Mouse (Mus musculus) hindbrain, postnatal 0 days (tissue): Measurements from ENCODE around the gene Ccnd3. TPM values are rescaled to one million over a fixed set of nuclear protein-coding genes. Genes with fewer than 3 reads are reported as not detected.

Experiments used
- ATAC-seq: fragments of 200-750 bp; cut with Nextera tagmentation; 2 replicates; pipeline ENCODE4 v1.8.0; 2017; ENCODE audit warnings: mild to moderate bottlenecking, moderate TSS enrichment, moderate library complexity
- DNase-seq: peaks from one replicate; pipeline ENCODE4 v3.0.0-alpha.2; 2015; ENCODE audit warnings: low spot score
- H3K27ac ChIP-seq: fragments of 300-500 bp; sonication (generic); 2 replicates; pipeline ENCODE4 v1.5.1; 2014; ENCODE audit warnings: mild to moderate bottlenecking
- H3K27me3 ChIP-seq: fragments of 300-500 bp; sonication (generic); 2 replicates; pipeline ENCODE4 v1.6.1; 2014; ENCODE audit warnings: low read length, mixed read lengths; ENCODE audit not compliant: insufficient read depth
- H3K36me3 ChIP-seq: fragments of 300-500 bp; sonication (generic); 2 replicates; pipeline ENCODE4 v1.6.1; 2014; ENCODE audit warnings: low read length, mixed read lengths; ENCODE audit not compliant: insufficient read depth
- H3K4me1 ChIP-seq: fragments of 300-500 bp; sonication (generic); 2 replicates; pipeline ENCODE4 v1.6.1; 2014; ENCODE audit warnings: antibody characterized with exemption, low read length, mixed read lengths; ENCODE audit not compliant: insufficient read depth
- H3K4me2 ChIP-seq: fragments of 300-500 bp; sonication (generic); 2 replicates; pipeline ENCODE4 v1.6.1; 2014; ENCODE audit warnings: low read depth, mild to moderate bottlenecking, low read length, moderate library complexity, mixed read lengths
- H3K4me3 ChIP-seq: fragments of 300-500 bp; sonication (generic); 2 replicates; pipeline ENCODE4 v1.5.1; 2014; ENCODE audit warnings: low read length
- H3K9ac ChIP-seq: fragments of 300-500 bp; sonication (generic); replicated peaks from 2 replicates; pipeline ENCODE4 v1.6.1; 2014; ENCODE audit warnings: mild to moderate bottlenecking, low read length, moderate library complexity, mixed read lengths
- H3K9me3 ChIP-seq: fragments of 300-500 bp; sonication (generic); 2 replicates; pipeline ENCODE4 v1.6.1; 2016; ENCODE audit warnings: low read length, mixed read lengths
- CTCF ChIP-seq: IDR thresholded peaks from 2 replicates; pipeline ENCODE4 v1.5.1; 2016; ENCODE audit warnings: antibody characterized with exemption, control low read depth, low read depth
- WGBS: fragments of 180-500 bp; shearing (Covaris S2); extraction: QIAGEN DNeasy Blood & Tissue Kit; methylation state at CpG from one replicate; pipeline ENCODE4 v1.1.7; 2014; 5-methylcytosine and 5-hydroxymethylcytosine counted together
- polyA plus RNA-seq: library from polyadenylated mRNA; unstranded; fragments of >200 nt; fragmentation: Nextera tagmentation; extraction: Ambion mirVana; gene quantifications from 2 replicates; pipeline ENCODE4 v1.2.1, GENCODE M21; 2015
- total RNA-seq: library from RNA; depleted of rRNA; stranded (reverse); fragments of >200 nt; gene quantifications from 2 replicates; pipeline ENCODE4 v1.2.3, GENCODE M21; 2014

Gene Ccnd3
- total and polyA plus RNA-seq, 2 experiments from 2014 or later = 63.4 to 71.5 TPM

DNA sequence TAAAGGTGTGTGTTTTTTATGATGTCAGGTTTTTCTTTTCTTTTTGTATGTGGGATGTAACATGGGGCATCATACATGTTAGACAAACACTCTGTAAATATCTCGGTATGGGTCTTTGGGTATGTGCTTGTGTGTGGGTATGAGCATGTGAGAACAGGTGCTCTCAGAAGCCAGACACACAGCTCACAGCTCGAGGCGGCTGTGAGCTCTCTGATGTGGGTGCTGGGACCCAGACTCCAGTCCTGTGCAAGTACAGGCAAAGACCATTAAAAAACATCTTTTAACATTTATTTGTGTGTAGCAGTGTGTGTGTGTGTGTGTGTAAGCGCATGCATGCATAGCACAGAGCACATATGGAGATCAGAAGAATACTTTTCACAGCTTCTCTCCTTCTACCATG lies 34.3 kb downstream of the Ccnd3 start:
- 93% methylated on average over 4 of the region's 4 CpGs for WGBS
- no peaks in the 10 kb centered on the region for H3K9me3 ChIP-seq
- H3K27ac ChIP-seq = no peak overlapping the region
- DNase-seq (no peak), ATAC-seq (no peak)
- H3K27me3 ChIP-seq = no peaks in the 10 kb centered on the region
- no peaks in the 10 kb centered on the region for H3K36me3 ChIP-seq
- no peak for TF ChIP-seq CTCF
- H3K4me1 ChIP-seq = no peaks in the 10 kb centered on the region
- no peak overlapping the region for H3K9ac ChIP-seq
- no peak overlapping the region for H3K4me2 ChIP-seq
- no peak overlapping the region for H3K4me3 ChIP-seq

- Histone ChIP-seq H3K9me3 (no peaks in the 10 kb centered on the region), H3K9ac (no peak overlapping the region), H3K27ac (no peak overlapping the region), H3K4me1 (no peaks in the 10 kb centered on the region), H3K4me3 (no peak overlapping the region), H3K4me2 (no peak overlapping the region), H3K36me3 (no peaks in the 10 kb centered on the region), H3K27me3 (no peaks in the 10 kb centered on the region)
- ATAC-seq (no peak), DNase-seq (no peak)
- TF ChIP-seq CTCF = no peak
- WGBS = 67% methylated on average over 5 of the region's 5 CpGs
These were observed 37.2 kb downstream of the Ccnd3 start for GRCm38 (mm10) chr17:47542061-47542460.

DNA sequence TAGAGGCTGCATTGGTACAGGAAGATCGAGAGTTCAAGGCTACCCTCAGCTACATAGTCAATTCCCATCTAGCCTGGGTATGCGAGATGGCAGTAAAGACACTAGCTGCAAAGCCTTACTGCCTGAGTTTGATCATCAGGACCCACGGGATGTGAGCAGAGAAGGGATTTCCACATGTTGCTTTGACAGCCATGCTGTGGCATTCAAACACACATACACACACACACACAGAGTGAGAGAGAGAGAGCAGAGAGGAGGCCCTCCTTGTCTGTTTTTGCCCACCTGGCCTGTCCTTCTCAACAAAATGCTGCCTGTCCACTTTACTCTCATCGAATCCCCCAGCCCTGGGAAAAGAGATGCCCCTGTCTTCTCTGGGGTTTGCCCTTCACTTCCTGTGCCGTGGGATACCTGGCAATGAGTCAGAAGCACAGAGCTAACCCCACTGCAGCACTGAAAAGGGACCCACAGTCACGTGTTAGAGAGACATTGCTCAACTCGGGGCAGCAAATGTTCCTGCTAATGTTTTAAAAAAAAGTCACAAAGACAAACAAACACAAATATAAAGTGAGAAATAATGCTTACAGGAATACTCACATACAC lies 38.3 kb downstream of the Ccnd3 start:
- Histone ChIP-seq H3K4me2 (no peak overlapping the region), H3K9ac (no peak overlapping the region), H3K36me3 (no peaks in the 10 kb centered on the region), H3K27me3 (no peaks in the 10 kb centered on the region), H3K27ac (no peak overlapping the region), H3K4me1 (no peaks in the 10 kb centered on the region), H3K4me3 (no peak overlapping the region), H3K9me3 (no peaks in the 10 kb centered on the region)
- ATAC-seq = no peak
- WGBS = 66% methylated on average over 7 of the region's 7 CpGs
- no peak for TF ChIP-seq CTCF
- DNase-seq = no peak

GRCm38 (mm10) chr17:47545154-47545553 lies 40.3 kb downstream of the Ccnd3 start:
- no peaks in the 10 kb centered on the region for H3K27me3 ChIP-seq
- H3K9me3 ChIP-seq = no peaks in the 10 kb centered on the region
- no peak overlapping the region for H3K9ac ChIP-seq
- no peak overlapping the region for H3K27ac ChIP-seq
- no peak overlapping the region for H3K4me2 ChIP-seq
- DNase-seq = no peak
- no peaks in the 10 kb centered on the region for H3K36me3 ChIP-seq
- TF ChIP-seq CTCF = no peak
- WGBS = 85% methylated on average over 12 of the region's 12 CpGs
- no peak overlapping the region for H3K4me3 ChIP-seq
- no peaks in the 10 kb centered on the region for H3K4me1 ChIP-seq
- ATAC-seq = no peak

GRCm38 (mm10) chr17:47545861-47546331 lies 41.0 kb downstream of the Ccnd3 start:
- Histone ChIP-seq H3K27me3 (no peaks in the 10 kb centered on the region), H3K9me3 (no peaks in the 10 kb centered on the region), H3K4me2 (peak overlapping the region; percentile 36), H3K27ac (peak overlapping the region; percentile 41; the same call in 1 of the 2 replicates), H3K9ac (no peak overlapping the region), H3K36me3 (no peaks in the 10 kb centered on the region), H3K4me1 (no peaks in the 10 kb centered on the region), H3K4me3 (no peak overlapping the region)
- WGBS = 60% methylated on average over 17 of the region's 17 CpGs
- no peak for TF ChIP-seq CTCF
- peak; percentile 78 for ATAC-seq
- peak; percentile 61 for DNase-seq

DNA sequence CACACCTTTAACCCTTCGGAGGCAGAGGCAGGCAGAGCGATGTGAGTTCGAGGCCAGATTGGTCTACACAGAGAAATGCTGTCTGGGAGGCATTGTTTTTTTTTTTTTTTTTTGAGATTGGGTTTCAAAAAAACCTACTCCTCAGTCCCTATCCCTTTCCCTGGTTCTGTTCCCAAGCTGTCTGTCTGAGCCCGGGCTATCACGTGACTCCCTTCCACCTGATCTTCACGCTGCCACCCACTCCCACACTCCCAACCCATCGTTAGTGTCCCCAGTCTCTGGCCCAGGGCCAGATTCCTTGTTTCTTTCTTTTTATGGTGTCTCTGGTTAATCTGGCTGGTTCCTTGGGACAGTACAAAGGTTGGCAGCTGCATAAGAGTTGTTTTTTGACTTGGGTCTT lies 46.2 kb downstream of the Ccnd3 start:
- WGBS = 70% methylated on average over 7 of the region's 7 CpGs
- H3K27ac ChIP-seq = no peak overlapping the region
- DNase-seq = no peak

DNA sequence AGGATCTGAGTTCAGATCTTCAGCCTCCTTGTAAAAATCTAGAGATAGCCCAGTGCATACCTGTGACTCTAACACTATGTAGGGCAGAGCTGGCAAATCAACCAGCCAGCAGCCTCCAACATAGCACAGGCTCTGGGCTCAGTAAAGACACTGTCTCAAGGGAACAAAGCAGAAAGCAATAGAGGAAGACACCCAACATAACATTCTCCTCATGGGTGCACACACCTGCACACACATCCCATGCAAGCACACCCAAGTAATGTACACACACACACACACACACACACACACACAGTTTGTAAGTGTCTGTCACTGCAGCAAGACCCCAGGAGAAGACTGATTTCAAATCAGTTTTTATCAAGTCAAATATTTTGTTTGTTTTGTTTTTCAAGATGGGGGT lies 48.1 kb downstream of the Ccnd3 start:
- H3K27me3 ChIP-seq = no peaks in the 10 kb centered on the region
- H3K4me2 ChIP-seq = no peak overlapping the region
- H3K36me3 ChIP-seq = no peaks in the 10 kb centered on the region
- ATAC-seq (no peak), DNase-seq (no peak)
- H3K9me3 ChIP-seq = no peaks in the 10 kb centered on the region
- H3K9ac ChIP-seq = no peak overlapping the region
- H3K4me1 ChIP-seq = no peaks in the 10 kb centered on the region
- no peak overlapping the region for H3K27ac ChIP-seq
- no peak overlapping the region for H3K4me3 ChIP-seq
- no peak for TF ChIP-seq CTCF

More for the DNA sequence above, 46.2 kb downstream of the Ccnd3 start:
- no peak for TF ChIP-seq CTCF
- H3K36me3 ChIP-seq = no peaks in the 10 kb centered on the region
- no peak overlapping the region for H3K4me2 ChIP-seq
- ATAC-seq = no peak
- H3K4me3 ChIP-seq = no peak overlapping the region
- no peaks in the 10 kb centered on the region for H3K27me3 ChIP-seq
- no peaks in the 10 kb centered on the region for H3K9me3 ChIP-seq
- H3K9ac ChIP-seq = no peak overlapping the region
- no peaks in the 10 kb centered on the region for H3K4me1 ChIP-seq
